Mouse (Mus musculus): ENCODE measurements at regions not wholly inside any gene's neighbourhood (a gene's known extent, or its start where the extent isn't known, plus 50 kb on each side); places are given as distances from the start of the nearest gene placed in this dataset.

DNA sequence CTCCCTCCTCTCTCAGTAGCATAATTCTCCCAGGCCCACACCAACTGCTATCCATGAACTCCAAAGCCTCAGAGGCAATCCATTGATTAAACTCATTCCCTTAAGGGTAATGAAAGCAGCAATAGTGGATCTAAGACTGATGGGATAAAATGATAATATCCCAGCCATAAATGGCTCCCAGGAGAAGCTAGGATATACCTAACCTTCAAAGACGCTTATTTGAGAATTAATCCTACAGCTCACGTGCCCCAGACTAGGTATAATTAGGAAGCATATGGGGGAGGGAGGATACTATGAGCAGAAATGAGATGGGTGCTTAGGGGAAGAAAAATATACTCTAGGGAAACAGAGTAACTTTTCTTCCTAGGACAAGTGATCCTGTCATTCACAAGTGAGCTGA, 52.8 kb upstream of the Rnf32 start:
- 79% methylated on average over 2 of the region's 2 CpGs for WGBS
- no peak overlapping the region for H3K27ac ChIP-seq (ENCODE audit: low read depth, low read length)
- H3K36me3 ChIP-seq (ENCODE audit: control insufficient read depth, insufficient read depth, low read length) = no peaks in the 10 kb centered on the region
- ATAC-seq (no peak), DNase-seq (ENCODE audit: low spot score) (no peak)
- no peaks in the 10 kb centered on the region for H3K4me1 ChIP-seq (ENCODE audit: control insufficient read depth, insufficient read depth, low read length)
- no peak overlapping the region for H3K4me2 ChIP-seq (ENCODE audit: low read length)
- no peak overlapping the region for H3K4me3 ChIP-seq (ENCODE audit: low read depth, low read length)
- H3K9ac ChIP-seq (ENCODE audit: low read length) = no peak overlapping the region
- no peaks in the 10 kb centered on the region for H3K9me3 ChIP-seq (replicated peaks; ENCODE audit: control insufficient read depth, low read length)
- H3K27me3 ChIP-seq (replicated peaks; ENCODE audit: control insufficient read depth, insufficient read depth, low read length) = no peaks in the 10 kb centered on the region

DNA sequence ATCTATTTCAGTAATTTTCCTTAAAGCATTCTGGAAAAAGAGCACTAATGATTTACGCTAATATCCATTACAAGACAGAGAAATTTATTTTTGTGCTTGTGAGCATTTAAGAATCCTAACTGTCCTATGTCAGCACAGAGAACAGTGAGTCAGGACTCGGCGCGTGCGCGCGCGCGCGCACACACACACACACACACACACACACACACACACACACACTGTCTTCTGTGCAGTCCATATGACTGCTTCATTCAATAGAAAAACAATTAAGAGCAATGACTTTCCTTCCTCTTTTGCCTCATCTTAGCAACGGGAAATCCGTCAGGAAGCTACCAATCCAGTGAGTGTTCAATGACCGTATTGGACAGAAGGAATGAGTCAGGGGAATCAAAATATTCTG, 53.3 kb upstream of the Rnf32 start:
- H3K27ac ChIP-seq (ENCODE audit: low read depth, low read length) = no peak overlapping the region
- no peak overlapping the region for H3K4me2 ChIP-seq (ENCODE audit: low read length)
- no peaks in the 10 kb centered on the region for H3K9me3 ChIP-seq (replicated peaks; ENCODE audit: control insufficient read depth, low read length)
- 91% methylated on average over 13 of the region's 13 CpGs for WGBS
- no peak overlapping the region for H3K4me3 ChIP-seq (ENCODE audit: low read depth, low read length)
- no peaks in the 10 kb centered on the region for H3K4me1 ChIP-seq (ENCODE audit: control insufficient read depth, insufficient read depth, low read length)
- H3K9ac ChIP-seq (ENCODE audit: low read length) = no peak overlapping the region
- DNase-seq (ENCODE audit: low spot score) (no peak), ATAC-seq (no peak)
- no peaks in the 10 kb centered on the region for H3K36me3 ChIP-seq (ENCODE audit: control insufficient read depth, insufficient read depth, low read length)
- H3K27me3 ChIP-seq (replicated peaks; ENCODE audit: control insufficient read depth, insufficient read depth, low read length) = no peaks in the 10 kb centered on the region

DNA sequence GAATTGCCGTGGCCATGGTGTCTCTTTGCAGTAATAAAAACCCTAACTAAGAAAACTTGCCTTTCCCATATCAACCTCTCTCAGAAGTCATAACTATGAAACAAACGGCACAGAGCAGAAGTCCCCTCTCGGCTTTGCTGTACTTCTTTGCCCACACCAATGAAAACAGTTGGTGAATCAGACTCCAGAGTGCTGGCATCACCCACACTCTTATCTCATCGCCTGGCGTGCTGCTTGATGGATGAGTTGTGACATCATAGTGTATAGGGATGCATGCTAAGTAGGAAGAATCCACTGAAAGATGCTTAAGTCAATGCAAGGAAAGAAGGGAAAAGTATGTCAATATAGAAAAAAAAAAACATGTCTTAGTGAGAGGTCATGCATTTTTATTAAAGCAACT, 58.3 kb upstream of the Rnf32 start:
- Histone ChIP-seq H3K9me3 (replicated peaks; ENCODE audit: control insufficient read depth, low read length) (no peaks in the 10 kb centered on the region), H3K4me1 (ENCODE audit: control insufficient read depth, insufficient read depth, low read length) (no peaks in the 10 kb centered on the region), H3K27ac (ENCODE audit: low read depth, low read length) (no peak overlapping the region), H3K27me3 (replicated peaks; ENCODE audit: control insufficient read depth, insufficient read depth, low read length) (no peaks in the 10 kb centered on the region), H3K36me3 (ENCODE audit: control insufficient read depth, insufficient read depth, low read length) (no peaks in the 10 kb centered on the region), H3K4me3 (ENCODE audit: low read depth, low read length) (no peak overlapping the region), H3K4me2 (ENCODE audit: low read length) (no peak overlapping the region), H3K9ac (ENCODE audit: low read length) (no peak overlapping the region)
- DNase-seq (ENCODE audit: low spot score) (no peak), ATAC-seq (no peak)
- 81% methylated on average over 5 of the region's 5 CpGs for WGBS

DNA sequence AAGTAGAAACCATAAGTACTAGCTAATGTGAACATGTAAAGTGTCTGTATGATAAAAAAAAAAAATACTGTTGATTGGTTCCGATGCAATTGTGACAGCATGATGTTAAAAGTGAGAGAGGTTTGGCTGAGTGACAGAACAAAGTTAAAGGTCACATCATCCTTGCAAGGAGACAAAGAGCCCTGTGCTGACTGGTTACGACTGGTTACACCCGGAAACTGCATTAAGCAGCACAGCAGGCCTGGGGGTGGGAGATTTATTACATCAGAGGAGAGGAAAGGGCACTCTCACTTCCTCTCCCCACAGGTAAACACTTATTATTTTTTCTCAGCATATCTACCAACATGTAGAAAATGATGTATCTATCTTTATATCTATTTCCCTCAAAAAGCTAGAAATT, 63.5 kb upstream of the Rnf32 start:
- no peaks in the 10 kb centered on the region for H3K36me3 ChIP-seq (ENCODE audit: control insufficient read depth, insufficient read depth, low read length)
- no peak overlapping the region for H3K9ac ChIP-seq (ENCODE audit: low read length)
- DNase-seq (ENCODE audit: low spot score) (peak; percentile 3), ATAC-seq (no peak)
- no peak overlapping the region for H3K4me3 ChIP-seq (ENCODE audit: low read depth, low read length)
- no peak overlapping the region for H3K4me2 ChIP-seq (ENCODE audit: low read length)
- H3K27ac ChIP-seq (ENCODE audit: low read depth, low read length) = no peak overlapping the region
- no peaks in the 10 kb centered on the region for H3K9me3 ChIP-seq (replicated peaks; ENCODE audit: control insufficient read depth, low read length)
- WGBS = 31% methylated on average over 3 of the region's 3 CpGs
- no peaks in the 10 kb centered on the region for H3K27me3 ChIP-seq (replicated peaks; ENCODE audit: control insufficient read depth, insufficient read depth, low read length)
- H3K4me1 ChIP-seq (ENCODE audit: control insufficient read depth, insufficient read depth, low read length) = no peaks in the 10 kb centered on the region

DNA sequence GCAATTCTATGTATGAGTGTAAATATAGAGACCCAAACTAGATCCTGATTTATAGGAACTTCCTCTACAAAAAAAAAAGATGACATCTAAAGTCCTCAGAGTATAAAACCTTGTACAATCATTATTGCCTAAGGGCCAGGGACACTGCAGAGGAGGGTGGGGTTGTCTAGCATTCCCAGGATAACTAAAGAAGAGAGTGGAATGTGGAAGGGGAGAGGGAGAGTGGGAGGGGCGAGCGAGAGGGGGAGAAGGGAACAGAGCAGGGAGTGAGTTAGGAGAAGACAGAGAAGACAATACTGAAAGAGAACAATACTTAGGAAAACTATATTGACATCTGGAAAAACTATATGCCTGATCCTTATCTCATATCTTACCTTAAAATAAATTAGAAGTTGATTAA, 64.0 kb upstream of the Rnf32 start:
- no peak overlapping the region for H3K4me3 ChIP-seq (ENCODE audit: low read depth, low read length)
- no peak for ATAC-seq

DNA sequence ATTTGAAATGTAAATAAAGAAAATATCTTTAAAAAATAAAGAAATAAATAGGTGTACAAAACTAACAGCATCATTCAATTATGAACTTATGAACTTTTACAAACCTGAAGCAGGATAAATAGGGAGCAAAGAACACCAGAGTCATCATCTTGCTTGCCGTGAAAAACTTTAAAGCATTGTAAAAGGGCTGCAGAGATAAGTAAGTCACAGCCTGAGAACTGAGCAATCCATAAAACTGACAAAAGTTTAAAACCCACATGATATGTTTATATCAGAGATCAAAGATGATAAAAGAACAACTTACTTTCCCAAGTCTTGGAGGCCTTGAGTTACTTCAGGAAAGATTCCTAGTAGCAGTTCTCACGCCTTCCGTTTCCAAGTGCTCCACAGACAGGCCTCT, 66.1 kb upstream of the Rnf32 start:
- DNase-seq (ENCODE audit: low spot score) = no peak
- Histone ChIP-seq H3K27ac (ENCODE audit: low read depth, low read length) (no peak overlapping the region), H3K9ac (ENCODE audit: low read length) (no peak overlapping the region), H3K4me1 (ENCODE audit: control insufficient read depth, insufficient read depth, low read length) (no peaks in the 10 kb centered on the region), H3K36me3 (ENCODE audit: control insufficient read depth, insufficient read depth, low read length) (no peaks in the 10 kb centered on the region), H3K9me3 (replicated peaks; ENCODE audit: control insufficient read depth, low read length) (no peaks in the 10 kb centered on the region), H3K4me2 (ENCODE audit: low read length) (no peak overlapping the region), H3K27me3 (replicated peaks; ENCODE audit: control insufficient read depth, insufficient read depth, low read length) (no peaks in the 10 kb centered on the region), H3K4me3 (ENCODE audit: low read depth, low read length) (no peak overlapping the region)
- WGBS = 95% methylated on average over 3 of the region's 3 CpGs
- no peak for ATAC-seq

More for the DNA sequence above, 64.0 kb upstream of the Rnf32 start:
- Histone ChIP-seq H3K27ac (ENCODE audit: low read depth, low read length) (no peak overlapping the region), H3K9me3 (replicated peaks; ENCODE audit: control insufficient read depth, low read length) (no peaks in the 10 kb centered on the region), H3K4me1 (ENCODE audit: control insufficient read depth, insufficient read depth, low read length) (no peaks in the 10 kb centered on the region), H3K27me3 (replicated peaks; ENCODE audit: control insufficient read depth, insufficient read depth, low read length) (no peaks in the 10 kb centered on the region), H3K36me3 (ENCODE audit: control insufficient read depth, insufficient read depth, low read length) (no peaks in the 10 kb centered on the region), H3K9ac (ENCODE audit: low read length) (no peak overlapping the region), H3K4me2 (ENCODE audit: low read length) (no peak overlapping the region)
- WGBS = 32% methylated on average over 2 of the region's 2 CpGs
- no peak for DNase-seq (ENCODE audit: low spot score)

DNA sequence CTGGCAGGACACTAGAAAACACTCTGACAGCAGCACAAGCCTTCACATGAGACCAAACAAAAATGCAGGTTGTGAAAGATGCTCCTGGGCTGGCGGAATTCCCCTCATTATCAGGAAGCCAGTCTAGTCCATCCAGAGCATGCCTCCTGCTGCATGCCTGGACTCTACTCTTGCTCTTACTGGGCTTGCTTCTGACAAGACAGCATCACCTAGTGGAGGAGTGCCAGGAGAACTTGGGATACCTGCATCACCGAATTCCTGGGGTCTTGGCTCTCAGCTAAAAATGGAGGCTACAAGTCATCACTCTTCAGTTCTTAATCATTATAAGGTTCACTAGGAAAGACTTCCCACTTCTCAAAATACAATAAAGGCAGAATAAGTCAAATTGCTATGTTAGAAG, 78.8 kb upstream of the Rnf32 start:
- H3K9me3 ChIP-seq (replicated peaks; ENCODE audit: control insufficient read depth, low read length) = no peaks in the 10 kb centered on the region
- H3K36me3 ChIP-seq (ENCODE audit: control insufficient read depth, insufficient read depth, low read length) = no peaks in the 10 kb centered on the region
- ATAC-seq (no peak), DNase-seq (ENCODE audit: low spot score) (no peak)
- WGBS = 75% methylated on average over 2 of the region's 2 CpGs
- H3K27ac ChIP-seq (ENCODE audit: low read depth, low read length) = no peak overlapping the region
- no peak overlapping the region for H3K4me2 ChIP-seq (ENCODE audit: low read length)
- H3K4me1 ChIP-seq (ENCODE audit: control insufficient read depth, insufficient read depth, low read length) = no peaks in the 10 kb centered on the region
- H3K4me3 ChIP-seq (ENCODE audit: low read depth, low read length) = no peak overlapping the region
- H3K27me3 ChIP-seq (replicated peaks; ENCODE audit: control insufficient read depth, insufficient read depth, low read length) = no peaks in the 10 kb centered on the region
- H3K9ac ChIP-seq (ENCODE audit: low read length) = no peak overlapping the region

DNA sequence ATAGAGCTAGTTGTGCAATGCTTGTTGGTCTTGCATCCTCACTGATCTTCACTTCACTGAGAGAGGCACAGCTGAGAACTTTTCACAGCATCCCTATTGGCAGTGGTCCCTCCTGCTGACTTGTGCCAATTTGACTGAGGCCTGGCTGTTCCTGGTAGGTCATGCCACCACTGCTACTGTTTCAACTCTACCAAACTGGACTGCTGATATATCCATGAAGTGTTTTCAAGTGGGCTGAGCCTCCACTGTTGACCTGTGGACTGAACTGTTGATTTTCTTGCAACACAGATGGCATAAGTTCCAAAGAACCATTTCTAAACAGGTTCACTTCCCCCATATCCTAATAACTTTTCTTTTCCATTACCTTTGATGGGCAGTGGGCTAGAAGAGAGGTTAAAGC, 83.3 kb upstream of the Rnf32 start:
- no peak for DNase-seq (ENCODE audit: low spot score)
- H3K4me1 ChIP-seq (ENCODE audit: control insufficient read depth, insufficient read depth, low read length) = no peaks in the 10 kb centered on the region
- H3K4me3 ChIP-seq (ENCODE audit: low read depth, low read length) = no peak overlapping the region
- no peak overlapping the region for H3K9ac ChIP-seq (ENCODE audit: low read length)
- no peaks in the 10 kb centered on the region for H3K27me3 ChIP-seq (replicated peaks; ENCODE audit: control insufficient read depth, insufficient read depth, low read length)
- no peak for ATAC-seq
- H3K9me3 ChIP-seq (replicated peaks; ENCODE audit: control insufficient read depth, low read length) = no peaks in the 10 kb centered on the region
- no peaks in the 10 kb centered on the region for H3K36me3 ChIP-seq (ENCODE audit: control insufficient read depth, insufficient read depth, low read length)
- H3K27ac ChIP-seq (ENCODE audit: low read depth, low read length) = no peak overlapping the region
- no peak overlapping the region for H3K4me2 ChIP-seq (ENCODE audit: low read length)

DNA sequence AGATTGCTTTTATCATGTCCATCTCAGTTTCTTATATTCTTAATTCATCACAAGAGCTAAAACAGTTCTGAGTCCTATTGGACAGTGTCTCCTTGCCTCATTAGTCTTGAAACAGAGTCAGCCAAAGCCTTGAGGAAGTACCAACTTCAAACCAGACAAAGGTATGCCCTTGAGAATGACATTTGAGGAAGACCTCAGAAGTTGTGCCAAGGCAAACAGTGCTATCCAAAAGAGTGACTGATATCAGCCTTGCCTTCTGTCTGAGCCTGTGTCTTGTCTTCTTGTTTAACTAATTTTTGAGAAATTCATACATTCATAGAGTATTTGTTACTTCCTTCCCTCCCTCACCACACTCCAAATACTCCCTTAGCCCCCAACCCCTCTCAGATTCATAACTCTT, 88.5 kb upstream of the Rnf32 start:
- no peaks in the 10 kb centered on the region for H3K4me1 ChIP-seq (ENCODE audit: control insufficient read depth, insufficient read depth, low read length)
- H3K9me3 ChIP-seq (replicated peaks; ENCODE audit: control insufficient read depth, low read length) = no peaks in the 10 kb centered on the region
- no peak overlapping the region for H3K9ac ChIP-seq (ENCODE audit: low read length)
- no peak overlapping the region for H3K4me2 ChIP-seq (ENCODE audit: low read length)
- no peak overlapping the region for H3K4me3 ChIP-seq (ENCODE audit: low read depth, low read length)
- ATAC-seq (no peak), DNase-seq (ENCODE audit: low spot score) (no peak)
- H3K27me3 ChIP-seq (replicated peaks; ENCODE audit: control insufficient read depth, insufficient read depth, low read length) = no peaks in the 10 kb centered on the region
- H3K36me3 ChIP-seq (ENCODE audit: control insufficient read depth, insufficient read depth, low read length) = no peaks in the 10 kb centered on the region
- H3K27ac ChIP-seq (ENCODE audit: low read depth, low read length) = no peak overlapping the region

DNA sequence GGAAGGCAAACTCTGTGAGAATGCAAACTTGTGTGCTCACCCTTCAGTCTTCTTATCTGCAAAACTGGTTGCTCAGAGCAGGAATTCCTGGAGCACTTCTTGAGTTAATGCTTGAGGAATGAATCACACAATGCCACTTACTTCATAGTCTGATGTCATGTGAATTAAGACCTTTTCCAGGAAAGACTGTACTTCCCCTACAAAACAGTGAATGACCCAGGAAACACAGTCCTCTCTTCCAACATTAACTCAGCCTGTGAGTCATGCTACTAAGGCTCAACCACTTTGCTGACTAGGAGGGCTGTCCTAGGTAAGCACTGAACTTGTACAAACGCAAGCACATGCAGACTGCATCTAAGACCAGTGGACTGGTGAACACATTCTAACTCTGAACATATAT, 112.5 kb upstream of the Rnf32 start:
- Histone ChIP-seq H3K9ac (ENCODE audit: low read length) (no peak overlapping the region), H3K36me3 (ENCODE audit: control insufficient read depth, insufficient read depth, low read length) (no peaks in the 10 kb centered on the region), H3K27me3 (replicated peaks; ENCODE audit: control insufficient read depth, insufficient read depth, low read length) (no peaks in the 10 kb centered on the region), H3K4me2 (ENCODE audit: low read length) (no peak overlapping the region), H3K4me1 (ENCODE audit: control insufficient read depth, insufficient read depth, low read length) (no peaks in the 10 kb centered on the region), H3K4me3 (ENCODE audit: low read depth, low read length) (no peak overlapping the region), H3K9me3 (replicated peaks; ENCODE audit: control insufficient read depth, low read length) (no peaks in the 10 kb centered on the region), H3K27ac (ENCODE audit: low read depth, low read length) (no peak overlapping the region)
- WGBS = 79% methylated on average over 1 of the region's 1 CpGs
- no peak for ATAC-seq
- DNase-seq (ENCODE audit: low spot score) = no peak

Data from forebrain, embryonic 14.5 days (tissue).